Mouse (Mus musculus) CH12.LX (cell line): Measurements from ENCODE around the gene Iba57. TPM values are rescaled to one million over a fixed set of nuclear protein-coding genes. Genes with fewer than 3 reads are reported as not detected.
A peak's percentile ranks its signal among the peaks of the same experiment; 100 is the strongest.

Experiments used
- DNase-seq: peaks from one replicate; pipeline ENCODE4 v3.0.0-alpha.2; 2013; ENCODE audit errors: extremely low read depth
- H3K27ac ChIP-seq: 2 replicates; pipeline ENCODE4 v1.5.1; 2012; ENCODE audit warnings: low read depth, mild to moderate bottlenecking, control low read depth, moderate library complexity; ENCODE audit not compliant: insufficient read depth
- H3K27me3 ChIP-seq: replicated peaks from 2 replicates; pipeline ENCODE3; 2012; ENCODE audit warnings: inconsistent platforms
- H3K36me3 ChIP-seq, 2 experiments: replicated peaks in 1 of 2; 2 replicates each; pipeline versions ENCODE3 to v1.6.1; 2012; ENCODE audit warnings: inconsistent platforms in 1 of 2, low read length in 1 of 2, mild to moderate bottlenecking in 1 of 2, mixed read lengths in 1 of 2, moderate library complexity in 1 of 2; ENCODE audit not compliant: control insufficient read depth in 1 of 2, insufficient read depth in 1 of 2
- H3K4me1 ChIP-seq, 2 experiments: 2 replicates each; pipeline ENCODE4 v1.6.1; 2012; ENCODE audit warnings: inconsistent platforms in 1 of 2, moderate library complexity in 1 of 2; ENCODE audit not compliant: insufficient read depth in 2 of 2, control insufficient read depth in 1 of 2
- H3K4me2 ChIP-seq: 2 replicates; pipeline ENCODE4 v1.6.1; 2012; ENCODE audit warnings: low read depth, mild to moderate bottlenecking, control low read depth; ENCODE audit not compliant: poor library complexity, insufficient read depth, severe bottlenecking
- H3K4me3 ChIP-seq, 3 experiments: fragments of 150-350 bp in 1 of 3; sonication (generic) in 1 of 3; replicated peaks in 1 of 3; 2 replicates each; pipeline versions ENCODE3 to v1.5.1; 2011 to 2012; ENCODE audit warnings: low read depth in 2 of 3, low read length in 2 of 3, mild to moderate bottlenecking in 2 of 3, moderate library complexity in 2 of 3, control low read depth in 1 of 3, improper control_type of control experiment in 1 of 3, inconsistent platforms in 1 of 3, mixed read lengths in 1 of 3; ENCODE audit not compliant: poor library complexity in 1 of 3
- H3K79me2 ChIP-seq: replicated peaks from 2 replicates; pipeline ENCODE4 v1.6.1; 2012; ENCODE audit warnings: mild to moderate bottlenecking, moderate library complexity; ENCODE audit not compliant: control insufficient read depth, poor library complexity, insufficient read depth, severe bottlenecking; ENCODE audit errors: extremely low read depth
- H3K9ac ChIP-seq: 2 replicates; pipeline ENCODE4 v1.6.1; 2012; ENCODE audit warnings: low read depth, mild to moderate bottlenecking, control low read depth, moderate library complexity; ENCODE audit not compliant: insufficient read depth
- H3K9me3 ChIP-seq: replicated peaks from 2 replicates; pipeline ENCODE3; 2012; ENCODE audit warnings: low read length, inconsistent platforms, mixed read lengths
- EP300 ChIP-seq: IDR thresholded peaks from 2 replicates; pipeline ENCODE4 v1.6.1; 2011; ENCODE audit warnings: low read length, improper control_type of control experiment
- GABPA ChIP-seq: IDR thresholded peaks from 2 replicates; pipeline ENCODE4 v1.6.1; 2012; ENCODE audit warnings: low read depth, low read length, improper control_type of control experiment, inconsistent platforms; ENCODE audit not compliant: insufficient replicate concordance
- IRF4 ChIP-seq: IDR thresholded peaks from 2 replicates; pipeline ENCODE4 v1.6.1; 2014; ENCODE audit warnings: low read depth, mild to moderate bottlenecking, inconsistent platforms, low read length, improper control_type of control experiment
- JUN ChIP-seq: IDR thresholded peaks from 2 replicates; pipeline ENCODE4 v1.6.1; 2011; ENCODE audit warnings: low read depth, mild to moderate bottlenecking, low read length, improper control_type of control experiment, moderate library complexity; ENCODE audit not compliant: insufficient read depth
- JUND ChIP-seq: conservative IDR thresholded peaks from 2 replicates; pipeline ENCODE4 v1.6.1; 2011; ENCODE audit warnings: low read depth, low read length, improper control_type of control experiment
- MAFK ChIP-seq: IDR thresholded peaks from 2 replicates; pipeline ENCODE4 v1.6.1; 2011; ENCODE audit warnings: low read length, improper control_type of control experiment; ENCODE audit not compliant: insufficient replicate concordance
- MAZ ChIP-seq: IDR thresholded peaks from 2 replicates; pipeline ENCODE4 v1.6.1; 2012; ENCODE audit warnings: low read depth, mild to moderate bottlenecking, inconsistent platforms, low read length, improper control_type of control experiment, moderate library complexity
- MXI1 ChIP-seq: IDR thresholded peaks from 2 replicates; pipeline ENCODE4 v1.6.1; 2011; ENCODE audit warnings: mild to moderate bottlenecking, low read depth, low read length, improper control_type of control experiment
- MYC ChIP-seq: IDR thresholded peaks from 2 replicates; pipeline ENCODE4 v1.6.1; 2011; ENCODE audit warnings: low read depth, mild to moderate bottlenecking, improper control_type of control experiment, low read length
- NELFE ChIP-seq: IDR thresholded peaks from 2 replicates; pipeline ENCODE4 v1.6.1; 2011; ENCODE audit warnings: low read depth, low read length, improper control_type of control experiment
- NRF1 ChIP-seq: IDR thresholded peaks from 2 replicates; pipeline ENCODE4 v1.6.1; 2014; ENCODE audit warnings: low read depth, mild to moderate bottlenecking, inconsistent platforms, low read length, improper control_type of control experiment, moderate library complexity
- PAX5 ChIP-seq: IDR thresholded peaks from 2 replicates; pipeline ENCODE4 v1.6.1; 2012; ENCODE audit warnings: low read length, inconsistent platforms, mixed read lengths
- RAD21 ChIP-seq: IDR thresholded peaks from 2 replicates; pipeline ENCODE4 v1.6.1; 2011; ENCODE audit warnings: low read depth, mild to moderate bottlenecking, low read length, improper control_type of control experiment, moderate library complexity
- TBP ChIP-seq: conservative IDR thresholded peaks from 2 replicates; pipeline ENCODE4 v1.6.1; 2011; ENCODE audit warnings: low read depth, low read length, improper control_type of control experiment
- TCF12 ChIP-seq: IDR thresholded peaks from 2 replicates; pipeline ENCODE4 v1.6.1; 2014; ENCODE audit warnings: low read depth, mild to moderate bottlenecking, inconsistent platforms, low read length, improper control_type of control experiment
- UBTF ChIP-seq: IDR thresholded peaks from 2 replicates; pipeline ENCODE4 v1.6.1; 2012; ENCODE audit warnings: low read depth, mild to moderate bottlenecking, inconsistent platforms, low read length, improper control_type of control experiment, moderate library complexity
- ZMIZ1 ChIP-seq: IDR thresholded peaks from 2 replicates; pipeline ENCODE4 v1.6.1; 2012; ENCODE audit warnings: low read depth, mild to moderate bottlenecking, inconsistent platforms, low read length, improper control_type of control experiment
- dilution Hi-C: fragments of 300-500 bp; cut with MboI; formaldehyde crosslinking; loops from 2 replicates; pipeline ENCODE4 v1.14.3; 2020; ENCODE audit warnings: low sequenced_read_pairs; ENCODE audit not compliant: extremely low pct_unique_long_range_greater_than_20kb, extremely low pct_ligation_motif_present
- in situ Hi-C: fragments of 300-500 bp; cut with MboI; formaldehyde crosslinking; loops from 3 replicates; pipeline ENCODE4 v1.14.3; 2019; ENCODE audit warnings: low sequenced_read_pairs, low pct_ligation_motif_present, low pct_unique_long_range_greater_than_20kb, mixed read lengths
- polyA plus RNA-seq: library from polyadenylated mRNA; unstranded; fragments of >175 nt; gene quantifications from 2 replicates; pipeline ENCODE4 v1.2.1, GENCODE M21; 2012; ENCODE audit warnings: low read depth; ENCODE audit not compliant: insufficient read length
- total RNA-seq, 2 experiments: library from RNA; depleted of rRNA; stranded (reverse); fragments of 300-350 nt in 1 of 2; fragments of >200 nt in 1 of 2; gene quantifications; 2 replicates each; pipeline ENCODE4 v1.2.3; 2012 to 2014

The Iba57 gene
- total and polyA plus RNA-seq, 3 experiments = 4.0 to 7.5 (median 4.6) TPM

GRCm38 (mm10) chr11:59161398-59161797, 2.1 kb downstream of the Iba57 start:
- H3K9me3 ChIP-seq = no peaks in the 10 kb centered on the region
- peaks cover 7 to 26% of the 10 kb centered on the region in 2 experiments for H3K36me3 ChIP-seq
- no peak for TF ChIP-seq JUN
- TF ChIP-seq UBTF = no peak
- no peak for TF ChIP-seq MXI1
- no peak for TF ChIP-seq EP300
- TF ChIP-seq TBP = no peak
- no peak for TF ChIP-seq RAD21
- no peak for TF ChIP-seq IRF4
- TF ChIP-seq PAX5 = no peak
- no peak for TF ChIP-seq NRF1
- no peak for TF ChIP-seq MAFK
- TF ChIP-seq GABPA = no peak
- TF ChIP-seq MYC = no peak
- no peak for TF ChIP-seq ZMIZ1
- TF ChIP-seq JUND = no peak
- TF ChIP-seq, all 38 proteins: peak for 0
- Histone ChIP-seq H3K9ac (no peak overlapping the region), H3K4me1 (peaks cover 28 to 57% of the 10 kb centered on the region in 2 experiments), H3K27ac (no peak overlapping the region), H3K4me2 (no peak overlapping the region), H3K79me2 (no peaks in the 10 kb centered on the region), H3K27me3 (no peaks in the 10 kb centered on the region), H3K4me3 (no peak overlapping the region)
- dilution Hi-C loops = no loop called here
- DNase-seq = no peak
- in situ Hi-C loops = no loop called here

GRCm38 (mm10) chr11:59159558-59159957, 4.0 kb downstream of the Iba57 start:
- no peaks in the 10 kb centered on the region for H3K27me3 ChIP-seq
- H3K9ac ChIP-seq = no peak overlapping the region
- H3K79me2 ChIP-seq = no peaks in the 10 kb centered on the region
- TF ChIP-seq TCF12 = no peak
- TF ChIP-seq IRF4 = no peak
- TF ChIP-seq MAZ = no peak
- no peak for TF ChIP-seq NRF1
- no peak for TF ChIP-seq JUN
- TF ChIP-seq NELFE = no peak
- no peaks in the 10 kb centered on the region for H3K9me3 ChIP-seq
- H3K4me2 ChIP-seq = peak overlapping the region; percentile 11; the same call in 1 of the 2 replicates
- peaks cover 28 to 56% of the 10 kb centered on the region in 2 experiments for H3K4me1 ChIP-seq
- in situ Hi-C loops (no loop called here), dilution Hi-C loops (no loop called here)
- peak overlapping the region; percentile 15; the same call in 1 of the 2 replicates for H3K27ac ChIP-seq
- peak overlapping the region in 2 of 3 experiments; percentile 0 to 8 for H3K4me3 ChIP-seq
- DNase-seq = no peak
- peaks cover 11 to 36% of the 10 kb centered on the region in 2 experiments for H3K36me3 ChIP-seq
